Mouse (Mus musculus): Measurements from ENCODE around the gene Ppp1r13l. TPM values are rescaled to one million over a fixed set of nuclear protein-coding genes. Genes with fewer than 3 reads are reported as not detected.

The Ppp1r13l gene
- polyA plus RNA-seq, 1 experiment, result 13.6 TPM

- peaks cover 18% of the 10 kb centered on the region for H3K4me1 ChIP-seq (replicated peaks; ENCODE audit: control insufficient read depth, insufficient read depth, low read length)
Measured at GRCm38 (mm10) chr7:19341761-19342409, 17.7 kb upstream of the Ppp1r13l start.

GRCm38 (mm10) chr7:19342481-19343027 is 17.0 kb upstream of the Ppp1r13l start:
- Histone ChIP-seq H3K27me3 (ENCODE audit: control insufficient read depth, insufficient read depth, low read length) (peaks cover 7% of the 10 kb centered on the region; the same call in 1 of the 2 replicates), H3K36me3 (ENCODE audit: control insufficient read depth, insufficient read depth, low read length) (no peaks in the 10 kb centered on the region), H3K27ac (ENCODE audit: control insufficient read depth, insufficient read depth, low read length) (no peak overlapping the region), H3K4me3 (ENCODE audit: control insufficient read depth, insufficient read depth, low read length) (no peak overlapping the region), H3K4me1 (replicated peaks; ENCODE audit: control insufficient read depth, insufficient read depth, low read length) (peaks cover 18% of the 10 kb centered on the region)
- peak; percentile 82 for DNase-seq
- under 1% methylated on average over 27 of the region's 27 CpGs for WGBS
- TF ChIP-seq CTCF (IDR thresholded peaks at IDR 0.05; ENCODE audit: borderline replicate concordance, control insufficient read depth, extremely low read depth, insufficient read depth, low read length, poor library complexity), result peak; percentile 94
- TF ChIP-seq POLR2A (IDR thresholded peaks at IDR 0.05; ENCODE audit: control insufficient read depth, extremely low read depth, insufficient read depth, low read length, poor library complexity), result no peak

More at GRCm38 (mm10) chr7:19341761-19342409, 17.7 kb upstream of the Ppp1r13l start:
- Histone ChIP-seq H3K36me3 (ENCODE audit: control insufficient read depth, insufficient read depth, low read length) (no peaks in the 10 kb centered on the region), H3K27me3 (ENCODE audit: control insufficient read depth, insufficient read depth, low read length) (peaks cover 7% of the 10 kb centered on the region; the same call in 1 of the 2 replicates), H3K4me3 (ENCODE audit: control insufficient read depth, insufficient read depth, low read length) (no peak overlapping the region), H3K27ac (ENCODE audit: control insufficient read depth, insufficient read depth, low read length) (no peak overlapping the region)
- TF ChIP-seq CTCF (IDR thresholded peaks at IDR 0.05; ENCODE audit: borderline replicate concordance, control insufficient read depth, extremely low read depth, insufficient read depth, low read length, poor library complexity), result no peak
- TF ChIP-seq POLR2A (IDR thresholded peaks at IDR 0.05; ENCODE audit: control insufficient read depth, extremely low read depth, insufficient read depth, low read length, poor library complexity), result no peak
- DNase-seq, result no peak
- WGBS, result 1% methylated on average over 41 of the region's 41 CpGs

GRCm38 (mm10) chr7:19343210-19343808 is 16.2 kb upstream of the Ppp1r13l start:
- Histone ChIP-seq H3K4me3 (ENCODE audit: control insufficient read depth, insufficient read depth, low read length) (no peak overlapping the region), H3K27me3 (ENCODE audit: control insufficient read depth, insufficient read depth, low read length) (peaks cover 7% of the 10 kb centered on the region; the same call in 1 of the 2 replicates), H3K4me1 (replicated peaks; ENCODE audit: control insufficient read depth, insufficient read depth, low read length) (peaks cover 18% of the 10 kb centered on the region), H3K27ac (ENCODE audit: control insufficient read depth, insufficient read depth, low read length) (no peak overlapping the region), H3K36me3 (ENCODE audit: control insufficient read depth, insufficient read depth, low read length) (no peaks in the 10 kb centered on the region)
- WGBS, result under 1% methylated on average over 11 of the region's 11 CpGs
- peak; percentile 70 for DNase-seq
- peak; percentile 68; the same call in 1 of the 2 replicates for TF ChIP-seq CTCF (IDR thresholded peaks at IDR 0.05; ENCODE audit: borderline replicate concordance, control insufficient read depth, extremely low read depth, insufficient read depth, low read length, poor library complexity)
- TF ChIP-seq POLR2A (IDR thresholded peaks at IDR 0.05; ENCODE audit: control insufficient read depth, extremely low read depth, insufficient read depth, low read length, poor library complexity), result no peak

GRCm38 (mm10) chr7:19344237-19344847 is 15.2 kb upstream of the Ppp1r13l start, which contains the start of gene Ercc1:
Ercc1 (plus strand) TSS chr7:19344778.
- Histone ChIP-seq H3K4me3 (ENCODE audit: control insufficient read depth, insufficient read depth, low read length) (peak within 1 kb of the TSS; percentile 85), H3K36me3 (ENCODE audit: control insufficient read depth, insufficient read depth, low read length) (no peaks in the 10 kb centered on the region), H3K4me1 (replicated peaks; ENCODE audit: control insufficient read depth, insufficient read depth, low read length) (peaks cover 18% of the 10 kb centered on the region), H3K27me3 (ENCODE audit: control insufficient read depth, insufficient read depth, low read length) (peaks cover 7% of the 10 kb centered on the region; the same call in 1 of the 2 replicates), H3K27ac (ENCODE audit: control insufficient read depth, insufficient read depth, low read length) (peak within 1 kb of the TSS; percentile 55; the same call in 1 of the 2 replicates)
- WGBS, result 11% methylated on average over 12 of the region's 12 CpGs
- DNase-seq, result no peak
- TF ChIP-seq CTCF (IDR thresholded peaks at IDR 0.05; ENCODE audit: borderline replicate concordance, control insufficient read depth, extremely low read depth, insufficient read depth, low read length, poor library complexity) (no peak), POLR2A (IDR thresholded peaks at IDR 0.05; ENCODE audit: control insufficient read depth, extremely low read depth, insufficient read depth, low read length, poor library complexity) (no peak)

GRCm38 (mm10) chr7:19344938-19345471 is 14.5 kb upstream of the Ppp1r13l start:
- Histone ChIP-seq H3K36me3 (ENCODE audit: control insufficient read depth, insufficient read depth, low read length) (no peaks in the 10 kb centered on the region), H3K4me3 (ENCODE audit: control insufficient read depth, insufficient read depth, low read length) (peak overlapping the region; percentile 85), H3K27ac (ENCODE audit: control insufficient read depth, insufficient read depth, low read length) (peak overlapping the region; percentile 55; the same call in 1 of the 2 replicates), H3K4me1 (replicated peaks; ENCODE audit: control insufficient read depth, insufficient read depth, low read length) (peaks cover 18% of the 10 kb centered on the region), H3K27me3 (ENCODE audit: control insufficient read depth, insufficient read depth, low read length) (peaks cover 7% of the 10 kb centered on the region; the same call in 1 of the 2 replicates)
- TF ChIP-seq CTCF (IDR thresholded peaks at IDR 0.05; ENCODE audit: borderline replicate concordance, control insufficient read depth, extremely low read depth, insufficient read depth, low read length, poor library complexity) (peak; percentile 45; the same call in 1 of the 2 replicates), POLR2A (IDR thresholded peaks at IDR 0.05; ENCODE audit: control insufficient read depth, extremely low read depth, insufficient read depth, low read length, poor library complexity) (no peak)
- under 1% methylated on average over 31 of the region's 31 CpGs for WGBS
- peak; percentile 97 for DNase-seq
